Mouse (Mus musculus): ENCODE measurements around the gene Otop3.

The Otop3 gene

GRCm38 (mm10) chr11:115318245-115319027 lies 16.1 kb upstream of the Otop3 start:
- DNase-seq (ENCODE audit: low spot score in 2 of 2), result no peak

GRCm38 (mm10) chr11:115319704-115320383 lies 14.7 kb upstream of the Otop3 start:
- no peak for DNase-seq (ENCODE audit: low spot score in 2 of 2)

- DNase-seq (ENCODE audit: low spot score in 2 of 2), result peak in 1 of 2 experiments; percentile 26
Observed at GRCm38 (mm10) chr11:115321906-115322693, 12.4 kb upstream of the Otop3 start, which contains the start of gene Ush1g. TSS of gene Ush1g (minus strand) at chr11:115322041.

- no peak for DNase-seq (ENCODE audit: low spot score in 2 of 2)
Observed at GRCm38 (mm10) chr11:115323354-115323753, 11.2 kb upstream of the Otop3 start.

GRCm38 (mm10) chr11:115326730-115327129 lies 7.8 kb upstream of the Otop3 start:
- no peak for DNase-seq (ENCODE audit: low spot score in 2 of 2)

GRCm38 (mm10) chr11:115329339-115329738 lies 5.2 kb upstream of the Otop3 start:
- no peak for DNase-seq (ENCODE audit: low spot score in 2 of 2)

GRCm38 (mm10) chr11:115335223-115335622 lies 692 bp downstream of the Otop3 start:
- DNase-seq (ENCODE audit: low spot score in 2 of 2), result no peak

- no peak for DNase-seq (ENCODE audit: low spot score in 2 of 2)
Observed at GRCm38 (mm10) chr11:115336115-115336514, 1.6 kb downstream of the Otop3 start.

GRCm38 (mm10) chr11:115337350-115337749 lies 2.8 kb downstream of the Otop3 start:
- no peak for DNase-seq (ENCODE audit: low spot score in 2 of 2)

GRCm38 (mm10) chr11:115337826-115338225 lies 3.3 kb downstream of the Otop3 start:
- no peak for DNase-seq (ENCODE audit: low spot score in 2 of 2)

- DNase-seq (ENCODE audit: low spot score in 2 of 2), result no peak
Observed at GRCm38 (mm10) chr11:115341246-115341645, 6.7 kb downstream of the Otop3 start.

- DNase-seq (ENCODE audit: low spot score in 2 of 2), result no peak
Observed at GRCm38 (mm10) chr11:115341866-115342265, 7.3 kb downstream of the Otop3 start.

GRCm38 (mm10) chr11:115344967-115345366 lies 10.4 kb downstream of the Otop3 start:
- no peak for DNase-seq (ENCODE audit: low spot score in 2 of 2)

- no peak for DNase-seq (ENCODE audit: low spot score in 2 of 2)
Observed at GRCm38 (mm10) chr11:115345515-115345914, 11.0 kb downstream of the Otop3 start.

GRCm38 (mm10) chr11:115348681-115349248 lies 14.2 kb downstream of the Otop3 start:
- DNase-seq (ENCODE audit: low spot score in 2 of 2), result no peak

- DNase-seq (ENCODE audit: low spot score in 2 of 2), result no peak
Observed at GRCm38 (mm10) chr11:115349976-115350375, 15.4 kb downstream of the Otop3 start.

- no peak for DNase-seq (ENCODE audit: low spot score in 2 of 2)
Observed at GRCm38 (mm10) chr11:115353375-115353774, 18.8 kb downstream of the Otop3 start.

GRCm38 (mm10) chr11:115354183-115354582 lies 19.7 kb downstream of the Otop3 start:
- no peak for DNase-seq (ENCODE audit: low spot score in 2 of 2)

- peak; percentile 51 to 66 for DNase-seq (ENCODE audit: low spot score in 2 of 2)
Observed at GRCm38 (mm10) chr11:115358468-115358867, 23.9 kb downstream of the Otop3 start.

- DNase-seq (ENCODE audit: low spot score in 2 of 2), result no peak
Observed at GRCm38 (mm10) chr11:115359293-115359692, 24.8 kb downstream of the Otop3 start.

GRCm38 (mm10) chr11:115359726-115360125 lies 25.2 kb downstream of the Otop3 start:
- no peak for DNase-seq (ENCODE audit: low spot score in 2 of 2)

GRCm38 (mm10) chr11:115364136-115364535 lies 29.6 kb downstream of the Otop3 start:
- DNase-seq (ENCODE audit: low spot score in 2 of 2), result peak; percentile 33 to 46

Measured in urinary bladder, adult 18-20 months (tissue).